Mouse (Mus musculus): Measurements from ENCODE around the gene Casp1. TPM values are rescaled to one million over a fixed set of nuclear protein-coding genes. Genes with fewer than 3 reads are reported as not detected.

Gene Casp1
- polyA plus RNA-seq (2014; fragmentation: Nextera tagmentation; extraction: Ambion mirVana): 2.2 and 2.5 TPM in 2 replicates

DNA sequence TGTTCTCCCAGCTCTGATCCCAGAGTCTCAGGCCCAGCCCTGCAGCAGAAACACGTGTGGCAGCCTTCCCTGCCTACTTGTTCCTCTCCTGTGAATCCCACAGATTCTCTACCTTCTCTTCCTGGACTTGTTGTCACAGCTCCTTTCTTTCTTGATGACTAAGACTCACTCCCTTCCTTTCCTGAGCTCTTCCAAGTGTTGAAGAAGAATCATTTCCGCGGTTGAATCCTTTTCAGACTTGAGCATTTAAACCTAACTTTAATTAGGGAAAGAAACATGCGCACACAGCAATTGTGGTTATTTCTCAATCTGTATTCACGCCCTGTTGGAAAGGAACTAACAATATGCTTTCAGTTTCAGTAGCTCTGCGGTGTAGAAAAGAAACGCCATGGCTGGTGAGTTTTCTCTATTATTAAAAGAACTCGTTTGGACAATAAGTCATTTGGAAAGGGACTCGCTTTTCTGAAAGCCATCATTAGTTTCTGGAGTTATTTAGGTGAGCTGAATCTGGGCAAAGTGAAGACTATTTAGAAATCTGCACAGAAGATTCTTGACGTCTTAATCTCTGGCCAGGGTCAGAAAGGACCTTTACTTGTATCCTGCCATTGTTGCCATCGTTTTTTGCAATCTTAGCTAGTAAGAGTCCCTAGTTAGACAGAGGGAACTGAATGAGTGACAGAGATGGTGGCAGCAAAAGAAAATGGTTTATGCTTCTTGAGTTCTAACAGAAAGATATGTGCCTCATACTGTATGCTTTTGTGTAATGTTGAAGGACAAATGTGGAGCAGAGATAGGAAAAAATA, at the start of gene Casp1:
TSS of gene Casp1 (plus strand) at position 189 of the 803 bp plus-strand sequence.
- no peaks in the 10 kb centered on the region for H3K27me3 ChIP-seq (replicated peaks; ENCODE audit: control insufficient read depth, insufficient read depth, low read length)
- no peaks in the 10 kb centered on the region for H3K9me3 ChIP-seq (ENCODE audit: control insufficient read depth, low read length)
- H3K36me3 ChIP-seq (ENCODE audit: control insufficient read depth, insufficient read depth, low read length): no peaks in the 10 kb centered on the region
- H3K4me2 ChIP-seq: no peak within 1 kb of the TSS
- H3K27ac ChIP-seq (ENCODE audit: low read depth, low read length): no peak within 1 kb of the TSS
- ATAC-seq (replicated peaks; ENCODE audit: low FRiP score) (no peak), DNase-seq (ENCODE audit: low spot score) (no peak)
- 75% methylated on average over 11 of the region's 11 CpGs for WGBS
- H3K9ac ChIP-seq (ENCODE audit: low read depth, low read length): no peak within 1 kb of the TSS
- H3K4me3 ChIP-seq (ENCODE audit: low read depth, low read length): no peak within 1 kb of the TSS
- no peaks in the 10 kb centered on the region for H3K4me1 ChIP-seq (replicated peaks; ENCODE audit: control insufficient read depth, insufficient read depth, low read length)

DNA sequence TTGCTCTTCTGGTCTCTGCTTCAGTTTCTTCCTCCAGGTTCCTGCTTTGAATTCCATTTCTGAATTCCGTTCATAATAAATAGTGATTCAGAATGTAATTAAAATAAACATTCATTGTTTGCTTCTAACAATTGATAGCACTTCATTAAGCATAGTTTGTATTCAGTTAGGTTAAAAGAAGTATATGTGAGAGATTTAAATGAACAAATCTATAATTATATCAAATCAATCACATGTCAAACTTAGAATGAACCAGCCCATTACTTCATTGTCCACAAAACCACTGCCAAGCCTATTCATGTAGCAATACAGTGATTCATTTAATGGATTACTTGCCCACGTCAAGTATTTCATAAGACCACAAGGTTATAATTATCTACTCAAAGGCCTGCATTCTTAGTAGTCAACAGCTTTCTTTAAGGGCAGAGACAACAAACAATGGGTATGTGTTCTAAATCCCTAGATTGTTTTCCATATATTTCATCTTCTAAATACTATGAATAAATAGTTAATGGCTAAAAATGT, 34.3 kb upstream of the Casp1 start:
- DNase-seq (ENCODE audit: low spot score): no peak
- H3K4me3 ChIP-seq (ENCODE audit: low read depth, low read length): no peak overlapping the region
- no peak for ATAC-seq (replicated peaks; ENCODE audit: low FRiP score)
- H3K9ac ChIP-seq (ENCODE audit: low read depth, low read length): no peak overlapping the region
- H3K4me1 ChIP-seq (replicated peaks; ENCODE audit: control insufficient read depth, insufficient read depth, low read length): no peaks in the 10 kb centered on the region
- H3K27ac ChIP-seq (ENCODE audit: low read depth, low read length): no peak overlapping the region
- 84% methylated on average over 2 of the region's 2 CpGs for WGBS
- no peaks in the 10 kb centered on the region for H3K9me3 ChIP-seq (ENCODE audit: control insufficient read depth, low read length)
- no peak overlapping the region for H3K4me2 ChIP-seq
- no peaks in the 10 kb centered on the region for H3K36me3 ChIP-seq (ENCODE audit: control insufficient read depth, insufficient read depth, low read length)
- no peaks in the 10 kb centered on the region for H3K27me3 ChIP-seq (replicated peaks; ENCODE audit: control insufficient read depth, insufficient read depth, low read length)

DNA sequence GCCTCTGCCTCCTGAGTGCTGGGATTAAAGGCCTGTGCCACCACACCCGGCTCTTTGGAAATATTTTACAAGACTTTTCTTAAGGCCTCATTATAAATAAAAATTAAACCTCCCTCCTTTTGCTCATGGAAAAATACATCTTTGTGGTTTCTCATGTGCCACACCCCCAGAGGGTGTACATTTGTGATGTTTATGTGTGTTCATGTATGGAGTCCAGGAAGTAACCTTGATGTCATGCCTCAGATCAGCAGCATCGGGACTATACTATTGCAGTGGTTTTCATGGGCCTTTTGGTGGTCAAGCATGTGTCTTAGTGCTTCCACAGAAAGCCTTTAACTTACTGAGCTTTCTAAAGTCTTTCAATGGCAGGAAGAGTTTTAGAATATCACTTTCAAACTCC, 28.0 kb upstream of the Casp1 start:
- Histone ChIP-seq H3K27ac (ENCODE audit: low read depth, low read length) (no peak overlapping the region), H3K36me3 (ENCODE audit: control insufficient read depth, insufficient read depth, low read length) (no peaks in the 10 kb centered on the region), H3K4me2 (no peak overlapping the region), H3K9ac (ENCODE audit: low read depth, low read length) (no peak overlapping the region), H3K4me3 (ENCODE audit: low read depth, low read length) (no peak overlapping the region), H3K4me1 (replicated peaks; ENCODE audit: control insufficient read depth, insufficient read depth, low read length) (no peaks in the 10 kb centered on the region), H3K27me3 (replicated peaks; ENCODE audit: control insufficient read depth, insufficient read depth, low read length) (no peaks in the 10 kb centered on the region), H3K9me3 (ENCODE audit: control insufficient read depth, low read length) (no peaks in the 10 kb centered on the region)
- ATAC-seq (replicated peaks; ENCODE audit: low FRiP score) (no peak), DNase-seq (ENCODE audit: low spot score) (no peak)
- 75% methylated on average over 2 of the region's 2 CpGs for WGBS

DNA sequence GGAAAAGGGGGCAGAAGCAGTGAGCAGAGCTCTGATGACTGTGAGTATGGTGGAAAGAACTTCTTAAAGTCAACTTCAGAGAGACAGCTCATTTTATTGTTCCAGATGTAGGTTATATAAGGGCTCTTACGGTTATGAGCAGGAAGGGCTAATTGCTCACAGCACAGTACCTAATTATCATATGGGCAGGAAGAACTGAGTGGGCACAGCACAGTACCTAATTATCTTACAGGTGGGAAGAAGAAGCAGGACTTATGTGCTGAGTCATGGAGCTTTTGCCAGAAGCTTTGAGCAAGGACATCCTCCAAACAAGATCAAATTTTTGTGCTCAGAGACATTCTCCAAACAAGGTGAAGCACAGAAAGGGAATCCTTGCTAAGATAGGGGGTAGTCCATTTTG, 27.4 kb upstream of the Casp1 start:
- no peaks in the 10 kb centered on the region for H3K4me1 ChIP-seq (replicated peaks; ENCODE audit: control insufficient read depth, insufficient read depth, low read length)
- H3K9me3 ChIP-seq (ENCODE audit: control insufficient read depth, low read length): no peaks in the 10 kb centered on the region
- H3K27ac ChIP-seq (ENCODE audit: low read depth, low read length): no peak overlapping the region
- no peak overlapping the region for H3K4me3 ChIP-seq (ENCODE audit: low read depth, low read length)
- H3K4me2 ChIP-seq: no peak overlapping the region
- no peaks in the 10 kb centered on the region for H3K27me3 ChIP-seq (replicated peaks; ENCODE audit: control insufficient read depth, insufficient read depth, low read length)
- H3K9ac ChIP-seq (ENCODE audit: low read depth, low read length): no peak overlapping the region
- H3K36me3 ChIP-seq (ENCODE audit: control insufficient read depth, insufficient read depth, low read length): no peaks in the 10 kb centered on the region
- ATAC-seq (replicated peaks; ENCODE audit: low FRiP score): no peak
- no peak for DNase-seq (ENCODE audit: low spot score)
- 76% methylated on average over 1 of the region's 1 CpGs for WGBS

DNA sequence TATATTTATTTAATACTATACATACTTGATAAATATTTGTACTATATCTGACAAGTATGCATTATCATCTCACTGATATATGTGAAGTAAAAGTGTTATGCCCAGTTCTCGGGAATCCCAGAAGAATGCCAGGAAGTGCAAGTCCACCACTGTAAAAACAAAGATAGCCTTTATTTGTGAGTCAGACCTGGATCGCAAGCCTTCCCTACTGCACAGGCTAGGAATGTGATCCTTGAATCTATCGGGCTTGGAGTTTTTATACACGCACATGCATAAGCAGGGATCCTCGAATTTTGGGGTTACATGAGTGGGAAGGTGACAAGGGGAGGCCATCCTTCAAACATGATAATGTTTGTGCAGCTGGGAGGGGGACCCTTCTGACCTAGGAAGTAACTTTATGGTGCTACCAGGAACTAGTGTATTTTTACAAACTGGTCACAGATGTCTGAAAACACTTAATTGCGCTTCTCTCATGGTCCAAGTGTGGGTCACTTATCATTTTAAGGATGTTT, 26.9 kb upstream of the Casp1 start:
- no peaks in the 10 kb centered on the region for H3K9me3 ChIP-seq (ENCODE audit: control insufficient read depth, low read length)
- H3K4me1 ChIP-seq (replicated peaks; ENCODE audit: control insufficient read depth, insufficient read depth, low read length): no peaks in the 10 kb centered on the region
- WGBS: 65% methylated on average over 6 of the region's 6 CpGs
- no peak overlapping the region for H3K4me3 ChIP-seq (ENCODE audit: low read depth, low read length)
- no peak overlapping the region for H3K4me2 ChIP-seq
- no peaks in the 10 kb centered on the region for H3K36me3 ChIP-seq (ENCODE audit: control insufficient read depth, insufficient read depth, low read length)
- no peak for ATAC-seq (replicated peaks; ENCODE audit: low FRiP score)
- no peaks in the 10 kb centered on the region for H3K27me3 ChIP-seq (replicated peaks; ENCODE audit: control insufficient read depth, insufficient read depth, low read length)
- H3K9ac ChIP-seq (ENCODE audit: low read depth, low read length): no peak overlapping the region
- H3K27ac ChIP-seq (ENCODE audit: low read depth, low read length): no peak overlapping the region
- no peak for DNase-seq (ENCODE audit: low spot score)

DNA sequence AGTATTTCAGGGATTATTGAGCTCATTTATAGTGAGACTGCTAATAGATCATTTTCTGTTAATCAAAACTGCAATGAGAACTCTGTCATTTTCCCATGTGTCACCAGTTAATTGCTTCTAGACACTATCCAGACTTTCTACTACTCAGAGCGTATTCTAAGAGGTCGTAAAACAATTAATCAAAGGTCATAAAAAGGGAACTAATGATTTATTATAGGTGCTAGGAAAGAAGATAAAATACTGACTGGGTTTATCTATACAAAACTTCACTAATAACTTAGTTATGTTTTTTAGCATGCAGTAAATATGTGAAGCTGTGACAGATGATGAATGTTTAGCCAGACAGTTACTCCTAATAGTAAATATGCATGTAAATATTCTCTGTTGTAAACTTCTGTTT, 12.2 kb upstream of the Casp1 start:
- WGBS: 76% methylated on average over 2 of the region's 2 CpGs
- DNase-seq (ENCODE audit: low spot score) (no peak), ATAC-seq (replicated peaks; ENCODE audit: low FRiP score) (no peak)
- Histone ChIP-seq H3K27ac (ENCODE audit: low read depth, low read length) (no peak overlapping the region), H3K27me3 (replicated peaks; ENCODE audit: control insufficient read depth, insufficient read depth, low read length) (no peaks in the 10 kb centered on the region), H3K4me1 (replicated peaks; ENCODE audit: control insufficient read depth, insufficient read depth, low read length) (no peaks in the 10 kb centered on the region), H3K4me3 (ENCODE audit: low read depth, low read length) (no peak overlapping the region), H3K9me3 (ENCODE audit: control insufficient read depth, low read length) (no peaks in the 10 kb centered on the region), H3K36me3 (ENCODE audit: control insufficient read depth, insufficient read depth, low read length) (no peaks in the 10 kb centered on the region), H3K9ac (ENCODE audit: low read depth, low read length) (no peak overlapping the region), H3K4me2 (no peak overlapping the region)

DNA sequence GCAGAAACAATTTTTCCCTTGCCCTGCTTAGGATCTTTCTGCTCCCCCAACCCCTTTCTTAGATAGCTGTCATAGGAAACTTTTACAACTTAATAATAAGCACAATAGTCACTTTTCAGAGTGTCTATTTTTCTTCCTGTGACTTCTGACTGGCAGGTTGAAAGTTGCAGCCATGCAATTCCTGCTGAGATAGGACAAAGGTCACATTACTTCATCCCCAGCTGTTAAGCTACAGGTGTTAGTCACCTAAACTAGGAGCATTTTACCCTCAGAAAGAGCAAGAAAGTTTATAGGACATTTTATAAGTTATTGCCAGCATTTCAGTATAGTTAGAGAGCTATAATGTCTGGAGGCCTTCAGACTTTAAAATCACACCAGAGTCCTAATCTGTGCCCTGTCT, 11.7 kb upstream of the Casp1 start:
- H3K9me3 ChIP-seq (ENCODE audit: control insufficient read depth, low read length): no peaks in the 10 kb centered on the region
- no peak overlapping the region for H3K9ac ChIP-seq (ENCODE audit: low read depth, low read length)
- no peaks in the 10 kb centered on the region for H3K4me1 ChIP-seq (replicated peaks; ENCODE audit: control insufficient read depth, insufficient read depth, low read length)
- H3K27me3 ChIP-seq (replicated peaks; ENCODE audit: control insufficient read depth, insufficient read depth, low read length): no peaks in the 10 kb centered on the region
- no peak for ATAC-seq (replicated peaks; ENCODE audit: low FRiP score)
- no peak overlapping the region for H3K27ac ChIP-seq (ENCODE audit: low read depth, low read length)
- no peak overlapping the region for H3K4me2 ChIP-seq
- H3K36me3 ChIP-seq (ENCODE audit: control insufficient read depth, insufficient read depth, low read length): no peaks in the 10 kb centered on the region
- H3K4me3 ChIP-seq (ENCODE audit: low read depth, low read length): no peak overlapping the region
- no peak for DNase-seq (ENCODE audit: low spot score)

DNA sequence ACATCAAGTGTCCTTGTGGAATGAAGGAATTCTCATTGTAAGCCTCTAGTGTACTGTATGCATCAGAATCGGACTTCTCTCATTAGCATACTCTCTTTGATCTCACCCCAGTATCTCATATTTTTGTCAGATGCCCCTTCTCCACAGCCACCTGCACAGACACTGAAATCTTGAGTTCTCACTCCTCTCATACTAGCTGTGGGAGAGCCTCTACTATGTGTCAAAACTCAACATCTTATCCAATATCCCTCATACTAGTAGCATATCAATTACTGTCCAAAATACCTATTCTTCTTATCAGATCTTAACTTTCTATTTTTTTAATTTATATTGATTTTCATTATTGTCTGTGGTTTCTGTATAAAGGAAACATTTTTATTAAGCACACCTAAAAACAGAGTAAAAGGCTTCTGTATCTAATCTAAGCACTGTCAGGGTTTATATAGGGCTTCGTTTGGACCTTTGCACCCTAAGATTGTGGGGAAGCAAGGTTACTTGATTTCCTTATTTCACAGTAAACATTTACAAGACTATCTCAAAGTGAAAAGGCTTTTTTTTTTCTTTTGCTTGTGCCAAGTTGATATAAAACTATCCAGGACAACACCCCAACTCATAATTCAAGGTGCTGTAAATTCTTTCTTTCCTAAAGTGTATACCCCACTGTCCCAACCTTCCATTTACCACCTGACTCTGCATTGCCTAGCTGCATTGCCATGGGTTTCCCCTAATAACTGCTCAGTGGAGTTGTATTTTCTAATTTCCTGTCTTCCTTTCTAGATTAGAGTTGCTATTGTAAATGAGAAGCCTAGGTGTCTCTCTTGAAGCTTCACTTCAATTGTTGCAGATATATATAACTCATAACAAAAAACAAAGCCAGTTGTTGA, 1.7 kb upstream of the Casp1 start:
- ATAC-seq (replicated peaks; ENCODE audit: low FRiP score) (no peak), DNase-seq (ENCODE audit: low spot score) (no peak)
- no peaks in the 10 kb centered on the region for H3K9me3 ChIP-seq (ENCODE audit: control insufficient read depth, low read length)
- H3K27ac ChIP-seq (ENCODE audit: low read depth, low read length): no peak overlapping the region
- no peak overlapping the region for H3K9ac ChIP-seq (ENCODE audit: low read depth, low read length)
- WGBS: 61% methylated on average over 2 of the region's 2 CpGs
- H3K4me1 ChIP-seq (replicated peaks; ENCODE audit: control insufficient read depth, insufficient read depth, low read length): no peaks in the 10 kb centered on the region
- no peak overlapping the region for H3K4me2 ChIP-seq
- no peaks in the 10 kb centered on the region for H3K27me3 ChIP-seq (replicated peaks; ENCODE audit: control insufficient read depth, insufficient read depth, low read length)
- H3K36me3 ChIP-seq (ENCODE audit: control insufficient read depth, insufficient read depth, low read length): no peaks in the 10 kb centered on the region
- no peak overlapping the region for H3K4me3 ChIP-seq (ENCODE audit: low read depth, low read length)

All from liver, embryonic 11.5 days (tissue).